Mouse (Mus musculus): Measurements from ENCODE around the gene Spop. TPM values are rescaled to one million over a fixed set of nuclear protein-coding genes. Genes with fewer than 3 reads are reported as not detected.

The Spop gene
- total and polyA plus RNA-seq, 2 experiments from 2014 or later: 34.5 to 142 TPM

DNA sequence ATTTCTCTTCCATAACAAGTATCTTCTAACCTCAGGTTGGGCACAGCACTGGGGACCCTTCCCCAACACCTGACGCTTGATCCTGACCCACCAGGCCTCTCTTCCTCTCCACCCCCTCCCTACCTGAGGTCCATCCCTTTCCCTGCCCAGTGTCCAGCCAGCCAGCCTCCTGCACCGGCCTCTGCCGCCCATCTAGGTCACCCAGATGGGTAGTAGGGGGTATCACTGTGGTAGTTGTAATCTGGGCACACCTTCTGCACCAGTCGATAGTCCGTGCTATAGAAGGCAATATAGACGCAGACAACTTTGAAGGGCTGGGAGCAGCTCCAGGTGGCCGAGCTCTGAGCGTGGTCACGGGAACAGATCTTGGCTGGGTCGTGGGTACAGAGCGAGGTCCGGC is 96.8 kb downstream of the Spop start:
- 75% methylated on average over 12 of the region's 12 CpGs for WGBS
- Histone ChIP-seq H3K27ac (ENCODE audit: low read depth) (no peak overlapping the region), H3K9ac (replicated peaks; ENCODE audit: low read depth, low read length) (no peak overlapping the region), H3K4me3 (ENCODE audit: low read depth, low read length) (no peak overlapping the region), H3K4me2 (ENCODE audit: low read depth, low read length) (no peak overlapping the region), H3K36me3 (replicated peaks; ENCODE audit: control insufficient read depth, insufficient read depth, low read length) (no peaks in the 10 kb centered on the region), H3K9me3 (replicated peaks; ENCODE audit: control insufficient read depth, low read length) (no peaks in the 10 kb centered on the region), H3K4me1 (ENCODE audit: control insufficient read depth, insufficient read depth) (no peaks in the 10 kb centered on the region), H3K27me3 (ENCODE audit: control insufficient read depth, insufficient read depth, low read length) (peaks cover 43% of the 10 kb centered on the region)
- no peak for TF ChIP-seq EP300 (IDR thresholded peaks at IDR 0.05; ENCODE audit: low read depth)
- TF ChIP-seq CTCF (IDR thresholded peaks at IDR 0.05; ENCODE audit: low read depth): no peak
- ATAC-seq (ENCODE audit: insufficient read depth, low read depth) (no peak), DNase-seq (ENCODE audit: low spot score) (no peak)

DNA sequence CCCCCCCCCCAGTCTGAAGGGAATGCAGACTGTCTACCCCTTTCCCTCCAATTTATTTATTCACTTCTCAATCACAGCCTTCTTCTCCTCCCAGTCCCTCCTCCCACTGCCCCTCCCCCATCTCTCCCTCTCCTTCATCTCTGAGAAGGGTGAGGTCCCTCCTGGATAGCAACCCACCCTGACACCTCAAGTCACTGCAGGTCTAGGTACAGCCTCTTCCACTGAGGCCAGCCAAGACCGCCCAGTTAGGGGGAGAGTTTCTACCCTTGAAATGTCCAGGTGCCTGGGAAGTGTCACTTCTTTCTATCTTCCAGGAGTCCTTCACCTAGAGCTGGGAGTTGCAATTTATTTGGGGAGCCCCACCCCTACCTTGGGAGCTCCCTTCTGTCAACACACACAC is 98.0 kb downstream of the Spop start:
- Histone ChIP-seq H3K4me3 (ENCODE audit: low read depth, low read length) (no peak overlapping the region), H3K9ac (replicated peaks; ENCODE audit: low read depth, low read length) (no peak overlapping the region), H3K4me2 (ENCODE audit: low read depth, low read length) (no peak overlapping the region), H3K4me1 (ENCODE audit: control insufficient read depth, insufficient read depth) (no peaks in the 10 kb centered on the region), H3K27me3 (ENCODE audit: control insufficient read depth, insufficient read depth, low read length) (peaks cover 53% of the 10 kb centered on the region), H3K36me3 (replicated peaks; ENCODE audit: control insufficient read depth, insufficient read depth, low read length) (no peaks in the 10 kb centered on the region), H3K27ac (ENCODE audit: low read depth) (no peak overlapping the region), H3K9me3 (replicated peaks; ENCODE audit: control insufficient read depth, low read length) (no peaks in the 10 kb centered on the region)
- WGBS: 55% methylated on average over 1 of the region's 1 CpGs
- DNase-seq (ENCODE audit: low spot score): no peak
- no peak for TF ChIP-seq CTCF (IDR thresholded peaks at IDR 0.05; ENCODE audit: low read depth)
- TF ChIP-seq EP300 (IDR thresholded peaks at IDR 0.05; ENCODE audit: low read depth): no peak
- no peak for ATAC-seq (ENCODE audit: insufficient read depth, low read depth)

- Histone ChIP-seq H3K36me3 (replicated peaks; ENCODE audit: control insufficient read depth, insufficient read depth, low read length) (no peaks in the 10 kb centered on the region), H3K9me3 (replicated peaks; ENCODE audit: control insufficient read depth, low read length) (no peaks in the 10 kb centered on the region), H3K4me3 (ENCODE audit: low read depth, low read length) (no peak overlapping the region), H3K9ac (replicated peaks; ENCODE audit: low read depth, low read length) (no peak overlapping the region), H3K4me2 (ENCODE audit: low read depth, low read length) (no peak overlapping the region), H3K27me3 (ENCODE audit: control insufficient read depth, insufficient read depth, low read length) (peaks cover 53% of the 10 kb centered on the region), H3K27ac (ENCODE audit: low read depth) (no peak overlapping the region), H3K4me1 (ENCODE audit: control insufficient read depth, insufficient read depth) (no peaks in the 10 kb centered on the region)
- TF ChIP-seq CTCF (IDR thresholded peaks at IDR 0.05; ENCODE audit: low read depth) (no peak), EP300 (IDR thresholded peaks at IDR 0.05; ENCODE audit: low read depth) (no peak)
- ATAC-seq (ENCODE audit: insufficient read depth, low read depth) (no peak), DNase-seq (ENCODE audit: low spot score) (no peak)
- WGBS: 66% methylated on average over 6 of the region's 6 CpGs
These were observed 98.5 kb downstream of the Spop start for GRCm38 (mm10) chr11:95512383-95512782.

DNA sequence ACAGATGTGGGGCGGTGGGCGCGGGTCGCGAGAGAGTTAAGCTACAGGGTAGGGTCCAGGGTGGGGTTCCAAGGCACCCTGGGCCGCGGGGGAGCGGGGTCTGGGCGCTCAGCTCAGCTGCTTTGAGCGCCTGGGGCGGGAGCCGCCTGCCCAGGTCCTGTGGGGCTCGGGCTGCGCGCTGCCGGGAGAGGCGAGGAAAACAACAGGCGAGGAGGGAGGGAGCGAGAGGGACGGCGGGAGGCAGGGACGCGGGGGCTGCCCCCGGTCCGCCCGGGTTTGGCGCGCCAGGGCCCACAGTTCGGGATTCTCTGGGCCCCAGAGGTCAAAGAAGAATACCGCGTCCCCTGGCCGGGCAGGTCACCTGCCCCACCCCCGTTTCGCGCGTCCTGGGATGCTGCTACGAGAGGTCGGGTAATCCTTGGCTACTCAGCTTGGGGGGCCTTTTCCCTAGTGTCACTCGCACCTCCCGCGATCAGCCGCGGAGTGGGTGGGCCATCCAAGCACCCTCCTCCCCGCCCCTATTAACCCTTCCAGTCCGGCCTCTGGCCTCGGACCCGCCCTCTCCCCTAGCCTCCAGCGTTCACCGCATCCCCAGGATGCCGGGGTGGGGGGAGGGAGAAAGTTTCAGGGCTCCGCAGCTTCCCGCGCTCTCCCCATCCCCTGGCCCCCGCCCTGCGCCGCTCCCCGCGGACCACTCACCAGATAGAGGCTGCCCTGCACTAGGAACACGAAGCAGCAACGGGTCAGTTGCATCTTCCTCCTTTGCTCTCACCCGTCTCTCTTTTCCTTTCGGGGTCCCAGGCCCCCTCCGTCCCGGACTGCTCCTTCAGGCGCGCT is 99.8 kb downstream of the Spop start:
- Histone ChIP-seq H3K9ac (replicated peaks; ENCODE audit: low read depth, low read length) (peak overlapping the region; percentile 41), H3K27me3 (ENCODE audit: control insufficient read depth, insufficient read depth, low read length) (peaks cover 53% of the 10 kb centered on the region), H3K27ac (ENCODE audit: low read depth) (no peak overlapping the region), H3K4me2 (ENCODE audit: low read depth, low read length) (peak overlapping the region; percentile 87), H3K4me3 (ENCODE audit: low read depth, low read length) (peak overlapping the region; percentile 54), H3K36me3 (replicated peaks; ENCODE audit: control insufficient read depth, insufficient read depth, low read length) (no peaks in the 10 kb centered on the region), H3K4me1 (ENCODE audit: control insufficient read depth, insufficient read depth) (no peaks in the 10 kb centered on the region), H3K9me3 (replicated peaks; ENCODE audit: control insufficient read depth, low read length) (no peaks in the 10 kb centered on the region)
- ATAC-seq (ENCODE audit: insufficient read depth, low read depth) (peak; percentile 19; the same call in 1 of the 2 replicates), DNase-seq (ENCODE audit: low spot score) (no peak)
- no peak for TF ChIP-seq EP300 (IDR thresholded peaks at IDR 0.05; ENCODE audit: low read depth)
- no peak for TF ChIP-seq CTCF (IDR thresholded peaks at IDR 0.05; ENCODE audit: low read depth)
- WGBS: under 1% methylated on average over 59 of the region's 66 CpGs

DNA sequence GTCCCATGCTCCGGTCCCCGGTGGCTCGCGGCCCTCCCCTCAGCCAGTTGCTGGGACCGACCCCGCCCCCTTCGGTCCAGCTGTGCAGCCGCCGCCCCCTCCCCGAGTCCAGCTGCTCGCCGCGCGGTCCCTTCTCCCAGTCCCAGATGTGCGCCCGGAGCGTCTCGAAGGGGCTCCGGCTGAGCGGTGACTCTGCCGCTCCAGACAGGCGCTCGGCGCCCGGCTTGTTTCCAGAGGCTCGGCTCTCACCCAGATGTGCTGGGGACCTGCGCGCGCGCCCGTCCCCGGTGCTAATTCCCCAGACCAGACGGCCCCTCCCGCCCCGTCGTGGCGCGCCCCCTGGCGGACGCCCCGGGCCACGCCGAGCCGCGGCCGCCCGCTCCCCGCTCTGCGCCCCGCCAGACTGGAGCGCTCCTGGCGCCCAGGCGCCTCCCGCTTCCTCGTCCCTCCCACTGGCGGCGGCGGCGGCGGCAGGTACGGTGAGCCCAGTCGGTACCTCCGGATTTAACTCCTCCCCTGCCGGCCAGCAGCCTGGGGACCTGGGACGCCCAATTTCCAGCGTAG is 100.5 kb downstream of the Spop start, which contains the start of gene Nxph3:
Nxph3 (minus strand) TSS at position 273 of the 564 bp plus-strand sequence.
- no peaks in the 10 kb centered on the region for H3K36me3 ChIP-seq (replicated peaks; ENCODE audit: control insufficient read depth, insufficient read depth, low read length)
- peaks cover 53% of the 10 kb centered on the region for H3K27me3 ChIP-seq (ENCODE audit: control insufficient read depth, insufficient read depth, low read length)
- WGBS: under 1% methylated on average over 50 of the region's 66 CpGs
- peak within 1 kb of the TSS; percentile 87 for H3K4me2 ChIP-seq (ENCODE audit: low read depth, low read length)
- H3K4me1 ChIP-seq (ENCODE audit: control insufficient read depth, insufficient read depth): no peaks in the 10 kb centered on the region
- TF ChIP-seq EP300 (IDR thresholded peaks at IDR 0.05; ENCODE audit: low read depth): no peak
- no peak for TF ChIP-seq CTCF (IDR thresholded peaks at IDR 0.05; ENCODE audit: low read depth)
- H3K9me3 ChIP-seq (replicated peaks; ENCODE audit: control insufficient read depth, low read length): no peaks in the 10 kb centered on the region
- H3K4me3 ChIP-seq (ENCODE audit: low read depth, low read length): peak within 1 kb of the TSS; percentile 54
- peak within 1 kb of the TSS; percentile 41 for H3K9ac ChIP-seq (replicated peaks; ENCODE audit: low read depth, low read length)
- no peak within 1 kb of the TSS for H3K27ac ChIP-seq (ENCODE audit: low read depth)
- peak; percentile 62 for ATAC-seq (ENCODE audit: insufficient read depth, low read depth)
- peak; percentile 33 for DNase-seq (ENCODE audit: low spot score)

Measured in heart, postnatal 0 days (tissue).